Mouse (Mus musculus): ENCODE data around the gene Shc2. TPM values are rescaled to one million over a fixed set of nuclear protein-coding genes. Genes with fewer than 3 reads are reported as not detected.

Gene Shc2
- polyA plus RNA-seq, 1 experiment = 2.3 TPM

DNA sequence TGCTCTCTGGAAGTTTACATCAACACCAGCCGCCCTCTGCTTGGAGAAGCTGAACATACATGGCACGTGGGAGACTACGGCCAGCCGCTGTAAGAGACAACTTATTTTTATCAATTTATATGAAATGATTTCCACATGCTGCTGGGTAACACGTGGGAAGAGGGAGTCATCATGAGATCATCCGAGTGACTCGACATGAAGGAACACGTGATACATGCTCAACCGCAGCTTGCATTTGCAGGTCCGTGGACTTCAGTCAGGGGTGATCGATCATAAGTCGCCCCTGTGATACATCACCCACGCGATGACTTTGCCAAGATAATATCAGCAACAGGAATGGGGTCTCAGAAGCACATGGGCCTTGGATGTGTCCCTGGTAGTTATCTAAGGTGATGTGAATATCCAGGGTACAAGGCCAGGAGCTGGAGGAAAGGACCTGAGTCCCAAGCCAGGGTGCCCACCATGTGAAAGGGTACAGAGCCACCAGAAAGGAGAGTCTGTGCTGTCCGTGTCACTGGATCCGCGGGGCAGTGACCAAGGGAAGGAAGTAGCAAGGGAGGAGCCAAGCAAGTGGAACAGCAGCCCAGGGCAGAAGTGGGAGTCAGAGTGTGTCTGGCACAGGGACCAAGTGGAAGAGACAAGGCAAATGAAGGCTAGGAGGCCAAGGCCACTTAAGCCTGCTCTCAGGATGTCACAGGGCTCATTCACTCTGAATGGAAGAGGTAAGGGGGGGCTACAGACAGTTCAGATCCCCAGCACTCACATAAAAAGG, 4.5 kb downstream of the Shc2 start:
- H3K36me3 ChIP-seq (ENCODE audit: control insufficient read depth, insufficient read depth) = no peaks in the 10 kb centered on the region

DNA sequence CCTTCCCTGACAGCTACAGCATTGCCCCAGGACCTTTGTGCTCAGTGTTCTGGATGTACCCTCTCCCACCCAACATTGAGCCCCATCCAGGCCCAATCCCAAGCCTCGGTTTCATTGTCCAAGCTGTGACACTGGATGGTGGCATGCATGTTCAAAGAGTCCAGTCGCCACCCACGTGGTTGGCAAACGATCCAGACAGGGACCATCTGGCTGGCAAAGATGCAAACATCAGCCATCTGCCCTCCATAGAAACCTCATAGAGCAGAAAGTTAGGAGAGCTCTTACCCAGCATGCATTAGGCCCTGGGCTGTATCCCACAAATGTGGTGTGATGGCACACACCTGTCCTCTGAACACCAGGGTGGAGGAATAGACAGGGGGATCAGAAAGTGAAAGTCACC, 6.3 kb downstream of the Shc2 start:
- Histone ChIP-seq H3K4me2 (ENCODE audit: low read depth) (no peak overlapping the region), H3K4me3 (no peak overlapping the region), H3K36me3 (ENCODE audit: control insufficient read depth, insufficient read depth) (no peaks in the 10 kb centered on the region), H3ac (ENCODE audit: control insufficient read depth, insufficient read length) (no peak overlapping the region), H3K27me3 (ENCODE audit: control insufficient read depth, insufficient read depth, insufficient read length) (no peaks in the 10 kb centered on the region), H3K79me2 (ENCODE audit: control insufficient read depth, insufficient read depth) (no peaks in the 10 kb centered on the region)
- no peak for TF ChIP-seq E2F4 (IDR thresholded peaks at IDR 0.05; ENCODE audit: insufficient read depth)

More for the DNA sequence above, 4.5 kb downstream of the Shc2 start:
- H3K27me3 ChIP-seq (ENCODE audit: control insufficient read depth, insufficient read depth, insufficient read length) = peaks cover 13% of the 10 kb centered on the region
- H3ac ChIP-seq (ENCODE audit: control insufficient read depth, insufficient read length) = no peak overlapping the region
- no peak overlapping the region for H3K4me3 ChIP-seq
- H3K4me2 ChIP-seq (ENCODE audit: low read depth) = peak overlapping the region; percentile 61
- TF ChIP-seq USF1 (IDR thresholded peaks at IDR 0.05; ENCODE audit: low read depth) (peak; percentile 95), MAX (IDR thresholded peaks at IDR 0.05; ENCODE audit: low read depth) (peak; percentile 55), E2F4 (IDR thresholded peaks at IDR 0.05; ENCODE audit: insufficient read depth) (no peak), CEBPB (IDR thresholded peaks at IDR 0.05; ENCODE audit: insufficient read depth, poor library complexity, severe bottlenecking) (0 out of 2 replicates have a peak, but pooled peaks have one; percentile 7), SRF (IDR thresholded peaks at IDR 0.05; ENCODE audit: control insufficient read depth, insufficient read length, low read depth) (no peak), MYOG (IDR thresholded peaks at IDR 0.05; ENCODE audit: control insufficient read depth in 1 of 3, insufficient read depth in 1 of 3, insufficient read length in 2 of 3, low read depth in 2 of 3) (no peak), POLR2AphosphoS2 (IDR thresholded peaks at IDR 0.05; ENCODE audit: insufficient read length, low read depth) (no peak)
- no peaks in the 10 kb centered on the region for H3K79me2 ChIP-seq (ENCODE audit: control insufficient read depth, insufficient read depth)

DNA sequence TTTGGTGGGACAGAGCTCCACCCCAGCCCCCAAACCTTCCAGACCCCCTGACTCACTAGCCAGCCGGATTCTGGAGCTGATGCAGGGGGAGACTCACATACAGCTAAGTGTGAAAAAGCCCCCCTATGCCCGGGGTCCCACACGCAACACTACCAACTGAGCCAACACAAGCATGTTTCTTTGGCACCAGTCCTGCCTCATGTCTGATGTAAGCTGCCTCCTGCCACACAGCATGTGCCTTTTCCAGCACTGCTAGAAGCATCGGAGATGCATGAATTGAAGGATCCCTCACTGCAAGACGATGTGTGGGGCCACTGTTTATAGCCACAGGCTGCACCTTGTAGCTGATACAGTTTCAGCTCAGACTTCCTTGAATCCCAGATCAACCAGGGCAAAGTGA, 9.3 kb downstream of the Shc2 start:
- Histone ChIP-seq H3K36me3 (ENCODE audit: control insufficient read depth, insufficient read depth) (no peaks in the 10 kb centered on the region), H3K4me2 (ENCODE audit: low read depth) (no peak overlapping the region), H3K79me2 (ENCODE audit: control insufficient read depth, insufficient read depth) (no peaks in the 10 kb centered on the region), H3ac (ENCODE audit: control insufficient read depth, insufficient read length) (no peak overlapping the region), H3K4me3 (no peak overlapping the region), H3K27me3 (ENCODE audit: control insufficient read depth, insufficient read depth, insufficient read length) (no peaks in the 10 kb centered on the region)
- TF ChIP-seq MYOG (IDR thresholded peaks at IDR 0.05; ENCODE audit: control insufficient read depth in 1 of 3, insufficient read depth in 1 of 3, insufficient read length in 2 of 3, low read depth in 2 of 3) = no peak
- TF ChIP-seq TCF12 (IDR thresholded peaks at IDR 0.05; ENCODE audit: insufficient read depth, poor library complexity, severe bottlenecking) = no peak
- TF ChIP-seq USF1 (IDR thresholded peaks at IDR 0.05; ENCODE audit: low read depth) = no peak
- no peak for TF ChIP-seq POLR2AphosphoS2 (IDR thresholded peaks at IDR 0.05; ENCODE audit: insufficient read length, low read depth)
- TF ChIP-seq CEBPB (IDR thresholded peaks at IDR 0.05; ENCODE audit: insufficient read depth, poor library complexity, severe bottlenecking) = no peak
- no peak for TF ChIP-seq TCF3 (IDR thresholded peaks at IDR 0.05; ENCODE audit: insufficient read length, low read depth)
- no peak for TF ChIP-seq MAX (IDR thresholded peaks at IDR 0.05; ENCODE audit: low read depth)
- no peak for TF ChIP-seq SRF (IDR thresholded peaks at IDR 0.05; ENCODE audit: control insufficient read depth, insufficient read length, low read depth)
- no peak for TF ChIP-seq POLR2A (IDR thresholded peaks at IDR 0.05; ENCODE audit: insufficient read length, low read depth)

DNA sequence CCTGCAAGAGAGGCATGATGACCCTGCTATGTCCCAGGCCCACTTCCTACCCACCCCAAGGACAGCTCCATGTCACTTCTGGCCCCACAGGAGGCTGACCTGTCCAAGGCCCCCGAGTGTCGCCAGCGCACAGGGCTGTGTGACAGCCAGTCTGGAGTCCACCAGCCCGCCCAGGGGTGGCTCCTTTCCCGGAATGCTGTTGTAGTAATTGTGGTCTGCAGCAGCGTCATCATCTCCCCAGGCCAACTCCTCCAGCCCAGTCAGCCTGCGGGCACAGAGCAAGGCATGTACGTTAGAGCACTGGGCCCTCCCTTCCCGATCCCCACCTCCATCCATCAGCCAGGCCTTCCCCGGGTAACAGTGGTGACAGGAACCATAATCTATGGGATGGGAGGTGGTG, 11.6 kb downstream of the Shc2 start:
- Histone ChIP-seq H3K4me2 (ENCODE audit: low read depth) (peak overlapping the region; percentile 38), H3K27me3 (ENCODE audit: control insufficient read depth, insufficient read depth, insufficient read length) (no peaks in the 10 kb centered on the region), H3ac (ENCODE audit: control insufficient read depth, insufficient read length) (no peak overlapping the region), H3K36me3 (ENCODE audit: control insufficient read depth, insufficient read depth) (no peaks in the 10 kb centered on the region), H3K4me3 (no peak overlapping the region), H3K79me2 (ENCODE audit: control insufficient read depth, insufficient read depth) (no peaks in the 10 kb centered on the region)
- TF ChIP-seq POLR2A (IDR thresholded peaks at IDR 0.05; ENCODE audit: insufficient read length, low read depth) (no peak), TCF12 (IDR thresholded peaks at IDR 0.05; ENCODE audit: insufficient read depth, poor library complexity, severe bottlenecking) (no peak), USF1 (IDR thresholded peaks at IDR 0.05; ENCODE audit: low read depth) (no peak), POLR2AphosphoS2 (IDR thresholded peaks at IDR 0.05; ENCODE audit: insufficient read length, low read depth) (no peak), REST (IDR thresholded peaks at IDR 0.05; ENCODE audit: insufficient read depth, insufficient read length) (no peak), MYOD1 (IDR thresholded peaks at IDR 0.05; ENCODE audit: control insufficient read depth in 1 of 3, insufficient read length in 2 of 3, low read depth in 2 of 3) (no peak)

DNA sequence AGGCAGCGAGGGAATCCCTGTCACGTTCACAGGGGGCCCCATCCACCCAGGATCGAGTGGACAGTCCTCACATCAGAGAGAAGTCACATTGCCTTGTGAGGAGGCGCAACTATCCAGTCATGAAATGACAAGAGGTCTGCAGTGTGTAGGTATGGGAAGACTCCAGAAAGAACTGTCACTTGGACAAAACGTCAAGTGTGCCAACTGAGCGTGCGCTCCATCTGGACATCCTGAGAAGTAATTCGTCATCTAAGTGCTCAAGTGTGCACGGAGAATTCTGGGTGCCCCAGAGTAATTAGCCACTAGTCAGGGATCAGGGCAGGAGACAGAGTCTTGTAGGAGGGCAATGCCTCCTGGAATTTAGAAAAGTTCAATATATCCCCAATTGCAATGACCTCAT, 12.3 kb downstream of the Shc2 start:
- H3K4me3 ChIP-seq = no peak overlapping the region
- TF ChIP-seq E2F4 (IDR thresholded peaks at IDR 0.05; ENCODE audit: insufficient read depth) = no peak
- no peak for TF ChIP-seq SRF (IDR thresholded peaks at IDR 0.05; ENCODE audit: control insufficient read depth, insufficient read length, low read depth)
- TF ChIP-seq TCF3 (IDR thresholded peaks at IDR 0.05; ENCODE audit: insufficient read length, low read depth) = no peak
- no peak for TF ChIP-seq REST (IDR thresholded peaks at IDR 0.05; ENCODE audit: insufficient read depth, insufficient read length)
- no peak for TF ChIP-seq CEBPB (IDR thresholded peaks at IDR 0.05; ENCODE audit: insufficient read depth, poor library complexity, severe bottlenecking)
- TF ChIP-seq USF1 (IDR thresholded peaks at IDR 0.05; ENCODE audit: low read depth) = no peak
- no peak for TF ChIP-seq MYOD1 (IDR thresholded peaks at IDR 0.05; ENCODE audit: control insufficient read depth in 1 of 3, insufficient read length in 2 of 3, low read depth in 2 of 3)
- TF ChIP-seq TCF12 (IDR thresholded peaks at IDR 0.05; ENCODE audit: insufficient read depth, poor library complexity, severe bottlenecking) = no peak
- no peak for TF ChIP-seq MYOG (IDR thresholded peaks at IDR 0.05; ENCODE audit: control insufficient read depth in 1 of 3, insufficient read depth in 1 of 3, insufficient read length in 2 of 3, low read depth in 2 of 3)

More for the DNA sequence above, 12.3 kb downstream of the Shc2 start:
- no peak overlapping the region for H3ac ChIP-seq (ENCODE audit: control insufficient read depth, insufficient read length)
- no peak overlapping the region for H3K4me2 ChIP-seq (ENCODE audit: low read depth)
- H3K36me3 ChIP-seq (ENCODE audit: control insufficient read depth, insufficient read depth) = no peaks in the 10 kb centered on the region
- H3K79me2 ChIP-seq (ENCODE audit: control insufficient read depth, insufficient read depth) = no peaks in the 10 kb centered on the region
- no peaks in the 10 kb centered on the region for H3K27me3 ChIP-seq (ENCODE audit: control insufficient read depth, insufficient read depth, insufficient read length)
